Mouse (Mus musculus): ENCODE results near the gene Gm12830.
A peak's percentile ranks its signal among the peaks of the same experiment; 100 is the strongest.

Gene Gm12830

GRCm38 (mm10) chr4:114844600-114844999 lies 23.1 kb downstream of the Gm12830 start:
- no peak for DNase-seq (ENCODE audit: low spot score in 2 of 2)

GRCm38 (mm10) chr4:114845622-114846021 lies 24.1 kb downstream of the Gm12830 start:
- no peak for DNase-seq (ENCODE audit: low spot score in 2 of 2)

- no peak for DNase-seq (ENCODE audit: low spot score in 2 of 2)
These were observed 25.2 kb downstream of the Gm12830 start for GRCm38 (mm10) chr4:114846723-114847122.

- no peak for DNase-seq (ENCODE audit: low spot score in 2 of 2)
These were observed 32.4 kb downstream of the Gm12830 start for GRCm38 (mm10) chr4:114853968-114854367.

GRCm38 (mm10) chr4:114858426-114858825 lies 36.9 kb downstream of the Gm12830 start:
- no peak for DNase-seq (ENCODE audit: low spot score in 2 of 2)

GRCm38 (mm10) chr4:114863166-114863565 lies 41.6 kb downstream of the Gm12830 start:
- DNase-seq (ENCODE audit: low spot score in 2 of 2) = no peak

GRCm38 (mm10) chr4:114869765-114870490 lies 48.4 kb downstream of the Gm12830 start:
- DNase-seq (ENCODE audit: low spot score in 2 of 2) = no peak

GRCm38 (mm10) chr4:114876441-114876972 lies 55.0 kb downstream of the Gm12830 start:
- DNase-seq (ENCODE audit: low spot score in 2 of 2) = no peak

GRCm38 (mm10) chr4:114882232-114882631 lies 60.7 kb downstream of the Gm12830 start:
- DNase-seq (ENCODE audit: low spot score in 2 of 2) = no peak

- DNase-seq (ENCODE audit: low spot score in 2 of 2) = peak in 1 of 2 experiments; percentile 18
These were observed 76.3 kb downstream of the Gm12830 start for GRCm38 (mm10) chr4:114897853-114898252.

GRCm38 (mm10) chr4:114899885-114900284 lies 78.4 kb downstream of the Gm12830 start:
- DNase-seq (ENCODE audit: low spot score in 2 of 2) = no peak

- no peak for DNase-seq (ENCODE audit: low spot score in 2 of 2)
These were observed 79.5 kb downstream of the Gm12830 start for GRCm38 (mm10) chr4:114900866-114901642.

GRCm38 (mm10) chr4:114901643-114902351 lies 80.3 kb downstream of the Gm12830 start:
- no peak for DNase-seq (ENCODE audit: low spot score in 2 of 2)

- DNase-seq (ENCODE audit: low spot score in 2 of 2) = no peak
These were observed 81.3 kb downstream of the Gm12830 start for GRCm38 (mm10) chr4:114902641-114903421.

- DNase-seq (ENCODE audit: low spot score in 2 of 2) = no peak
These were observed 81.9 kb downstream of the Gm12830 start for GRCm38 (mm10) chr4:114903422-114903782.

- no peak for DNase-seq (ENCODE audit: low spot score in 2 of 2)
These were observed 84.0 kb downstream of the Gm12830 start for GRCm38 (mm10) chr4:114905501-114905900.
